Mouse (Mus musculus): ENCODE data around the gene Lrrc4.

GRCm38 (mm10) chr6:28833380-28833822 is 1.9 kb upstream of the Lrrc4 start:
- TF ChIP-seq CTCF (IDR thresholded peaks at IDR 0.05) (no peak), EP300 (IDR thresholded peaks at IDR 0.05) (no peak)
